Mouse (Mus musculus) C2C12 (cell line): ENCODE measurements around the gene Plpp1.

Experiments
- CTCF ChIP-seq: IDR thresholded peaks from one replicate; pipeline ENCODE4 v1.5.1; 2011; ENCODE audit not compliant: control insufficient read depth, insufficient read depth, insufficient read length
- MAX ChIP-seq: IDR thresholded peaks from one replicate; pipeline ENCODE4 v1.6.1; 2011; ENCODE audit warnings: mild to moderate bottlenecking, control low read depth

DNA sequence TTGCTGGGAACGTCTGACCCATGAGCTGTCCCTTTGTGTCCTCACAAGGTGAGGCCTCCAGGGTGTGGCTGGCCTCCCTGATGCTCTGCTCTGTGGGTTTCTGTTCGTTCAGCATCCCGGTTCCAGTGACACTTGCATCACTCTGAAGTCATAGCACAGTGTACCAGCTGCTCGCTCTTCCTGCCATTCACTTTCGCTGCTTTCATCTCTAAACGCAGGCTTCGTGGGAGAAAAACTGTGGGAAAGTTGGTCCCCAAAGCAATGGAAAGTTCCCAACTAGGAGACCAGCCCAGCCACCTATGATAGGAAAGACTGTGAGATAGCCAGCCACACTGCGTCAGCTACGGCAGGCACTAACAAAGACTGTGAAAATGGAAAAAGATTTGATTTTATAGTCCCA, 43.2 kb upstream of the Plpp1 start:
- TF ChIP-seq CTCF (no peak), MAX (no peak)
